Mouse (Mus musculus): ENCODE measurements at regions not wholly inside any gene's neighbourhood (a gene's known extent, or its start where the extent isn't known, plus 50 kb on each side); places are given as distances from the start of the nearest gene placed in this dataset.

DNA sequence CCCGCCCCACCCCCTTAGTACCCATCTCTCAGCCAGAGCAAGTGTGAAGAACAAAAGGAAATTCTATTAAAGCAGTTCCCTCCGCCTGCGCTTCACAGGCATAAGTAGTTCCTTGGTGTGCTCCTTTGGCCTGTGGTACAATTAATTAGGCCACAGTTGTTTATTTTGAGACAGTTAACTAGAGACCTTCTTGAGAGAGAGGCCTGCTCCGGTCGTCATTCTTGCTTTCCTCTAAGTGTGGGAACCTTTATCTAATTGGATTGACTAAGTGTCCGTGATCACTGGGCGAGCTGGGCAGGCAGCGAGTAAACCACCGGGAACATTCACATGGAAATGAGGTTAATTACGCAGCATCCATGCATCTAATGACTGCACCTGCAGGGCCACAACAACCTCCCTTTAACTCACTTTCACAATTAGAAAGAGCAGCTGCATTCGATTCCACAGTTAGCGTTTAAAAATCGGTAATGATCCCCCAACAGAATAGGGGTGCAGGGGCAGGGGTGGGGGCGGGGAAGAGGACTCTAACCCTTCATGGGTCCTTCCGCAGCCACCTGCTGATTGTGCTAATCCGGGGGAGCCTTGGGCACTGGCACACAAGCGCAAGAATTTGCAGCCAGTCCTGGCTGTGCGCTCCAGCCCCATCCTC, 584.3 kb upstream of the Sox9 start:
- in situ Hi-C loops (cut with MboI, MseI) = no loop called here

GRCm38 (mm10) chr11:112204561-112204960, 577.5 kb upstream of the Sox9 start:
- in situ Hi-C loops (cut with MboI, MseI) = loop anchor here (5.0 kb wide), 1 partner anchor 1427 kb away; no protein-coding TSS in a partner anchor

DNA sequence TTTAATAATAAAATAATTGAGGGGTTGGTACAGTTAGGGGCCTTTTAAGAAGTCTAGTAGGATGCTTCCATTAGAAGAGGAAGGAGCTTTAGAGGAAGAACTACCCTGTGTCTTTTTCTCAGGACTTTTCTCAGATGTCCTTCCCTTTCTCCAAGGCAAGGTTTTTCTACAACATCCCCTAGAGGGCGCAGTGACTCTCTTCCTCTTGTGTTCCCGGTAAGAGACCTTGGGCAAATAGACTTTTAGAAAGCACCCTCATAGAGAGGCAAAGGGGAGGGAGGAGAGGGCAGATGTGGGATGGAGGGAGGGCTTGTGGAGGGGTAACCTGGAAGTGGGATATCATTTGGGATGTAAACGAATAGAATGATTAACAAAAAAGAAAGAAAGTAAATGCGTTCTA, 572.6 kb upstream of the Sox9 start:
- in situ Hi-C loops (cut with MboI, MseI) = no loop called here

DNA sequence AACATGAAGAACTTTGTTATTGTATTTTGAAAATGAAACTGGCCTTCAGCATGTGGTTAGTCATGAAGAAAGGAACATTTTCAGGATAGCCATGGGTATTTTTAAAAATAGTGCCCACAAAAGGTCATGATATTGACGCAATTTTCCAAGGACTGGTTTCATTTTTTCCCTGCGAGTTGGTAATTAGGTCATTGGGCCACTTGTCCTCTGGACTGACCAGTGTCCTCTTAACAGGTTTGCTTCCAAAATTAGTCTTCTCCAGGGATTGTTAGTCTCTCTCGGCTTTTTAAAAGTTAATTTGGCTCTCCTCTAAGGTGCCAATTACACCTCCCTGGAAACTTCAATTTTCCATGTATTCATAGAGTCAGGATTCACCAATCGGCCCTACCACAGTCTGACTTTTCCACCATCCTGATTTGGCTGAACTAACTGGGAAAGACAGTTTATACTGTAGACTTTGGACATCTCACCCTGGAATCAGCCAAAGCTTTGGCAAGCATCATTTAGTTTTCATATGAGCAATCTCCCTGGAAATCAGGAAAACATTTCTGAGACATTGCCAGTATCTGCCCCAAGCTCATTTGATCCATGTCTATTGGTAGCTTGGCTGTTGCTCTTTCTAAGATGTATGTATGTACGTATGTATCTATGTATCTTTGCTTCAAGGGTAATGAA, 562.8 kb upstream of the Sox9 start:
- in situ Hi-C loops (cut with MboI, MseI) = no loop called here

- in situ Hi-C loops (cut with MboI, MseI) = no loop called here
Measured at GRCm38 (mm10) chr11:112234492-112235116, 547.4 kb upstream of the Sox9 start.

GRCm38 (mm10) chr11:112238960-112239884, 542.8 kb upstream of the Sox9 start:
- in situ Hi-C loops (cut with MboI, MseI) = no loop called here

- in situ Hi-C loops (cut with MboI, MseI) = no loop called here
Measured at GRCm38 (mm10) chr11:112252548-112252947, 529.5 kb upstream of the Sox9 start.

DNA sequence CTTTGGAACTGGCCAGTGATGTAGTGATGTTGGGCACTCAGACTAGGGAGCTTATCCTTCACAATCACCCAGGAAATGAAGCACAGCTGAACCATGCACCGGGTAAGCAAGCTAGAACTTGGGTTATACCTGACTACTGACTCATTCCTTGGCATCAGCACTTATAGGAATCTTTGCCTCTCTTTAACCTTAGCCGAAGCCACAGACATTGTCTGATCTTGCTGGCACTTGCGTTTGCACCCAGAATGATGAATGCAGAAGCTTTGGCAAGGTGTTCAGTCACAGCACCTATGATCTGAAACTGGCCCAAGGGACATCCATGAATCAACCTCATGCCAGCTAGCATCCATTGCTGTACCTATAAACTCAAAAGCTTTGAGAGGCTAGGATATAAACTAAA, 529.0 kb upstream of the Sox9 start:
- in situ Hi-C loops (cut with MboI, MseI) = no loop called here

GRCm38 (mm10) chr11:112256326-112256725, 525.7 kb upstream of the Sox9 start:
- in situ Hi-C loops (cut with MboI, MseI) = no loop called here

DNA sequence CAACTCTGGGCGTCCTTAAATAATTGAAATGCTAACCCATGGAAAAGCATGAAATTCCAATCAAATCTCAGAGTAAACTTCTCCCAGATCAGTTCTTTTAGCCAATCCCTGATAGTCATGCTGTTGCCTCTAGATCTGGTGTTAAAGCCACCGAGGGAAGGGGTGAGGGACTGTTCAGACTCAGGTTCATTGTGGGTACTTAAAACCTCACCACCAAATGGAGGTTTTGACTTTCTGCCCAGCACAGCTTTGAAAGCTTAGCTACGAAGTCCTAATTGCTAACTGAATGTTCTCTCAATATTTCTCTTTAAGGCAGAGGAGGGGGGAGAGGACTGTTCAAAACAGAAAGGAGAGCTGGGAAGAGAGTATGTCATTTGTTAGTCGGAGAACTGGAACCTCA, 517.9 kb upstream of the Sox9 start:
- in situ Hi-C loops (cut with MboI, MseI) = no loop called here

DNA sequence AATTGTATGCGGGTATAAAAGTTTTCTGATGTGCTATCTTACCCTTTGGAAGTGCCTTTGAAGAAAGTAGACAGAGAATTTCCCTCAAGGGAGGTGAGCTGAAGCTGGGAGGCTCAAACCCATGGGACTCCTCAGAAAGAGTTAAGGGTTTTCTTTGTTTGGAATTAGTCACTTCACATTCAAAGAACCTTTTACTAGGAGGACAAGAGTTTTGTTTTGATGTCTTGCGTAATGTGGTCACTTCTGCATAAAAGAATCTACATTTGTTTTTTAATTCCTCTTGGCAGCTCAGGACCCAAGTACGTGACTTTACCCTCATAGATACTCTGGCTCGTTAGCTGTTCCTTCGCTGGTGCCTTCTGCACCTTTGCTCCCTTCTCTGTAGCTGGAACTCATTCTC, 511.1 kb upstream of the Sox9 start:
- in situ Hi-C loops (cut with MboI, MseI) = no loop called here

DNA sequence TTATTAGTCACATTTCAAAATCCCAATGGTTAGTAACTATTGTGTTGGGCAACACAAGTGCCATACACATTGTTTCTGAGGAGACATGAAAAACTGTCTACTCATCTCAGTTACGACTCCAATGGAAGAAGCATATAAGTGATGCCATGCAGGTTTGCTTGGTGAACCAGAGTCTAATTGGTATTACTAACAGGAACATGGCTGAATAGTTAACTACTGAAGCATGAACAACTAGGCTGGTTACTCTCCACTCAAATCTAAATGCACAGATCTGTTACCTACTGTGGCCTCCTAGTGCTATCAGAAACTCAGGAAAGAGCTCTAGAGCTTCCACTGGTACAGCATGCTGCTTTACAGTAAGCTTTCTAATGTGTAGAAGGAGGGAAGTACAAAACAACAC, 503.5 kb upstream of the Sox9 start:
- in situ Hi-C loops (cut with MboI, MseI) = no loop called here

- in situ Hi-C loops (cut with MboI, MseI) = no loop called here
Measured at GRCm38 (mm10) chr11:112282911-112283310, 499.1 kb upstream of the Sox9 start.

DNA sequence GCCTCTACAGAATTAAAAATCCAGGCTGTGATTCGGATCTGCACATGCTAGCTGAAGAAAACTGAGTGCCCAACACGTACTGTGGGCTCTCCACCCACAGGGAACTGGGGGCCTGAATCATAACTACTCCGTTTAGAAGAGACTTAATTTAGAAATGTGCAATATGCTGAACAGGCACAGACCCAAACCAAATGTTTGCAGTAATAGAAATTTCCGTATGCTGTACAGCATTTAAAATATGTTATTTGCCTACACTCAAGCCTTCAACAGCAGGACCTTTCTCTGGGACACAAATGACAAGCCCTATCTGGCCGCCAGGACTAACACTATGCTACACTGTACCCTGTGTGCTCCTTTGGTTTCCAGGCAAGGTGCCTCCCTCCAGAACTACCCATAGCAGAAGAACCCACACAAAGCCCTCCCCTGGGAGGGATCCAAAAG, 483.1 kb upstream of the Sox9 start:
- in situ Hi-C loops (cut with MboI, MseI) = no loop called here

GRCm38 (mm10) chr11:112303091-112303490, 478.9 kb upstream of the Sox9 start:
- in situ Hi-C loops (cut with MboI, MseI) = no loop called here

GRCm38 (mm10) chr11:112325850-112326249, 456.2 kb upstream of the Sox9 start:
- in situ Hi-C loops (cut with MboI, MseI) = no loop called here

DNA sequence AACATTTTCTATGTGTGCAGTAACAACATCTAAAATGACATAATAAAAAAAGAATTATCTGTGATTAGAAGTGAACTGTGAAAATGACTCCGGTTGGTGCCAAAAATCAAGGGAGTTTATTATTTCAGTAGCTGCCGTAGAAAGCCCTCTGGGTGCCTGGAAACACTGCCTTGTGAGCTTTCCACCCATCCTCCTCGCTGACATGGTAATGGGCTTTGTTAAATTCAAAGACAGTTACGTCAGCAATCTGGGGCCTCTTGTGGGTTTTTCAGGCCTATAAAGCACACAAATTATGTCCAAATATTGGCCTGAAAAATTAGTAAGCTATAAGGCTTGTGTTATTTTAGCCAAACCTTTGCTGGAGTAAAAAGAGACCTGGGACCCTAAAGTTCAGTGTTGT, 454.4 kb upstream of the Sox9 start:
- in situ Hi-C loops (cut with MboI, MseI) = no loop called here

- in situ Hi-C loops (cut with MboI, MseI) = no loop called here
Measured at GRCm38 (mm10) chr11:112345133-112345532, 436.9 kb upstream of the Sox9 start.

DNA sequence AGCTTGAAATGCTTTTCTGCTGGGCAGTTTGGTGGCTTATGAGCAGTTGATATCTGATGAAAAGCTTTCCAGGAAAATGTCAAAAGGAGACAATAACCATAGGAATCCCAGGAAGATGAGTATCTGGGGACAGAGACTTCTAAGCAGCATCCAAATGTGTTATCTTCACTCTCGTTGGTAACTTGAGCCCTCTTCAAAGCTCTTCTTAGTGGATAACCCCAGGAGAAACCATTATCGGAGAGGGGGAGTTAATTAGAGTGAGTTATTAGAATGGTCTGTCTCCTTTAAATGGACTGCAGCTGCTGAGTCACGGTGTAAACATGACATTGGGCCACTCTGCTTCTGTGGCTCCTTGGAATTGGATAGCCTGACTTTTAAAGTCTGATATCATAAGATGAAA, 436.4 kb upstream of the Sox9 start:
- in situ Hi-C loops (cut with MboI, MseI) = no loop called here

DNA sequence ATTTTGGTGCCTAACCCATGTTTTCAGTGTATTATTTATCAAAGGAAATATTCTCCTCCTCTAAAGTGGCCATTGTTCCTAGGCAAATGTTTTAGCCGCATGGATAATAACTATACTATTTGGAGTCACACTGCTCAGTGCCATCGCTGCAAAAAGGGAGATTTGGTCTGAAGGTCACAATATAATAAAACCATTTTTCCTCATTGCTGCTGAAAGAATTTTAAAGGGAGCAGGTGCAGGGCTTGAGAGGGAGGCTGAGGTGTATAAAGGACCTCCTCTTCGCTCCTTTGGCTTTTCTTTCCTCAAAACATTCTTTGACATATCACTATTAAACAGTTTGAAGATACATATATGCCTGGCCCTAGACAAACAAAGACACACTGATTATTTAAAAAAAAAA, 435.9 kb upstream of the Sox9 start:
- in situ Hi-C loops (cut with MboI, MseI) = no loop called here

DNA sequence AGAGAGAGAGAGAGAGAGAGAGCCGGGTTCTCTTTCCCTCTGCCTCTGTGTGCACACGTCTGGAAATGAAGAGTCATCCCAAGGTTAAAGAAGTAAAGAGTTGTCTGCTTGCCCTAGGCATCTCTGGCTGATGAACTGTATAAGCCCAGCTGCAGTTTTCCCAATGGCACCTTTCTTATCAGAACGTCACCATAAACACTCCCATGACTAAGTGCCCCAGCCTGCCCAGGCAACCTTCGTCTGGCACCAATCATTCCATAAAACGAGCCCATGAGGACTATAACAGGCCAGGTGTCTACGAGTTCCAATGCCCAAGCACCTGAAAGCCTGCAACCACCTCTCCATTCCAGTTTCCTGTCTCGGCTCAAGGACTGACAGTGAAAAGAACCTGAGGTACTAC, 435.5 kb upstream of the Sox9 start:
- in situ Hi-C loops (cut with MboI, MseI) = no loop called here

- in situ Hi-C loops (cut with MboI, MseI) = no loop called here
Measured at GRCm38 (mm10) chr11:112355311-112355710, 426.7 kb upstream of the Sox9 start.

Data from T-helper 1 cell (primary cell).